ENCODE assay signal across 1 mouse cellular context in the genomic region with DNA sequence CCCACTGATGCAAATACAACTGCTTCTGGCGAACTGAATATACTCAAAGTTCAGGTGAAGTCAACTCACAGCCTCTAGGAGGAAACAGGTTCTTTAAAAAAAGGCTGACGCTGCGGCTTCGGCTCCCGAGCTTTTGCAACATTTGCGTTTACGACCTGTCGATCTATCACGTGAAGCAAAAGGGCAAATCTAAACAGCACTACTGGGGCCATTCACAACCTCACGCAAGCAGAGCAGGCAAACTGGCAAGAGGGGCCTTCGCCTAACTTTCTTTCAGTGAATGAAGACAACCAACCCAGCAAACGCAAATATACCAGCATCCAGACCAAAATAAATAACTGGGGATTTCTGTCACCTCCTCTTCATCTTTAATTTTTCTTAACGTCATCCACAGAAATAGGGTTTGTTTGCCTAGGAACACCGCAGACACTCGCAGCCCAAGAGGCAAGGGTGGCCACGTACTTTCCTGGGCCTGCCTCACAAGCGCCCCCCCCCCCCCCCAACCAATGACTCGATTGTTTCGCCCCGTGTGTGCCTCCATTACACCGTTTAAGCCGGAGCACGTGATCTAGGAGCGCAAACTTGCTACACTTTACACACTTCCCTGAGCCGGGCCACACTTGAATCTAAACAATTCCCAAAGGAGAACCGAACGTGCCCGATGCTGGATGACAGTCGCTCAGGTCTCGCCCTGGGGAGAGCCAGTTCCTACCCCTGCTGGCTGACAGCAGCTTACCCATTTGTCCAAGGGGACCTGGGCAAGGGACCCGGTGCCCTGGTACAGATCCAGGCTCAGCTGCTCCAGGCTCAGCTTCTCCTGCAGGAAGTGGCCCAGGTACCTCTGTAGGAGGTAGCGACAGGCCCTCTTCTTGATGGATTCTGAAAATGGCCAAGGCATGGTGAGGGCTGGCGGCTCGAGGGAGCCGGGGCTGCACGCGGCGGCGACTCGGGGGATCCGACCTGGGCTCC.
A peak's percentile ranks its signal among the peaks of the same experiment; 100 is the strongest.
TF ChIP-seq lines count a peak whose summit lies in the region.

A gene (plus strand): TSS at position 897 of the 969 bp plus-strand sequence.

TF ChIP-seq in MEL, 35 proteins besides CTCF, POLR2A, EP300 and RAD21 (continued from another document):
- TF ChIP-seq NRF1 (IDR thresholded peaks at IDR 0.05; ENCODE audit: insufficient read depth, low read depth, low read length, poor library complexity, severe bottlenecking) (no peak), ZNF384 (IDR thresholded peaks at IDR 0.05; ENCODE audit: low read depth, low read length) (no peak), MAZ (IDR thresholded peaks at IDR 0.05; ENCODE audit: low read depth, low read length) (no peak), JUND (IDR thresholded peaks at IDR 0.05; ENCODE audit: low read depth, low read length) (no peak), USF2 (IDR thresholded peaks at IDR 0.05; ENCODE audit: borderline replicate concordance in 1 of 2, insufficient read depth in 1 of 2, low read depth in 1 of 2, low read length in 2 of 2) (peak; percentile 30 to 67; a peak in 3 of 4 replicates), HCFC1 (IDR thresholded peaks at IDR 0.05; ENCODE audit: low read depth, low read length) (peak; percentile 79), GABPA (IDR thresholded peaks at IDR 0.05; ENCODE audit: low read depth, low read length) (no peak), TBP (IDR thresholded peaks at IDR 0.05; ENCODE audit: low read depth, low read length) (peak; percentile 84), TCF12 (IDR thresholded peaks at IDR 0.05; ENCODE audit: low read depth, low read length) (no peak)
